Mouse (Mus musculus) layer of hippocampus, adult 9-10 months (tissue): Measurements from ENCODE around the gene Stk10.
"Not testable (repeated sequence)": the region's sequence is repeated elsewhere in the genome, so short reads cannot be mapped to it uniquely, and the experiment has no call there.

Experiments used
- DNase-seq: peaks from one replicate; pipeline ENCODE4 v3.0.0; 2022; ENCODE audit warnings: low spot score

Stk10 gene

GRCm38 (mm10) chr11:32532765-32533481 lies at the start of gene Stk10:
Gene Stk10 (plus strand): TSS chr11:32533305.
- peak; percentile 68 for DNase-seq

GRCm38 (mm10) chr11:32485290-32485689 lies 47.8 kb upstream of the Stk10 start:
- no peak for DNase-seq

GRCm38 (mm10) chr11:32486621-32487020 lies 46.5 kb upstream of the Stk10 start:
- DNase-seq, result no peak

- DNase-seq, result no peak
Observed at GRCm38 (mm10) chr11:32487501-32487900, 45.6 kb upstream of the Stk10 start.

- DNase-seq, result no peak
Observed at GRCm38 (mm10) chr11:32488344-32488743, 44.8 kb upstream of the Stk10 start.

- DNase-seq, result no peak
Observed at GRCm38 (mm10) chr11:32488808-32489670, 44.1 kb upstream of the Stk10 start.

- DNase-seq, result no peak
Observed at GRCm38 (mm10) chr11:32491079-32491478, 42.0 kb upstream of the Stk10 start.

- DNase-seq, result no peak
Observed at GRCm38 (mm10) chr11:32493312-32493711, 39.8 kb upstream of the Stk10 start.

- no peak for DNase-seq
Observed at GRCm38 (mm10) chr11:32495283-32495682, 37.8 kb upstream of the Stk10 start.

GRCm38 (mm10) chr11:32498757-32499535 lies 34.2 kb upstream of the Stk10 start:
- no peak for DNase-seq

GRCm38 (mm10) chr11:32499931-32500330 lies 33.2 kb upstream of the Stk10 start:
- no peak for DNase-seq

GRCm38 (mm10) chr11:32503711-32504110 lies 29.4 kb upstream of the Stk10 start:
- no peak for DNase-seq

- no peak for DNase-seq
Observed at GRCm38 (mm10) chr11:32505091-32505739, 27.9 kb upstream of the Stk10 start.

GRCm38 (mm10) chr11:32510930-32511329 lies 22.2 kb upstream of the Stk10 start:
- DNase-seq, result no peak

- DNase-seq, result not testable (repeated sequence)
Observed at GRCm38 (mm10) chr11:32514853-32515252, 18.3 kb upstream of the Stk10 start.

- no peak for DNase-seq
Observed at GRCm38 (mm10) chr11:32516091-32516490, 17.0 kb upstream of the Stk10 start.

- no peak for DNase-seq
Observed at GRCm38 (mm10) chr11:32516916-32517712, 16.0 kb upstream of the Stk10 start.

- no peak for DNase-seq
Observed at GRCm38 (mm10) chr11:32518770-32519169, 14.3 kb upstream of the Stk10 start.

- no peak for DNase-seq
Observed at GRCm38 (mm10) chr11:32519354-32519753, 13.8 kb upstream of the Stk10 start.

- no peak for DNase-seq
Observed at GRCm38 (mm10) chr11:32521246-32521645, 11.9 kb upstream of the Stk10 start.
